Mouse (Mus musculus) T-helper 17 cell (primary cell): ENCODE results near the gene Tspan4.

Experiments
- in situ Hi-C, 2 experiments: fragments of 300-600 bp; cut with MboI, MseI; formaldehyde crosslinking; loops; 1 replicate in 1 of 2; 2 replicates in 1 of 2; pipeline ENCODE4 v1.15.1; 2025; ENCODE audit warnings: high pct_unique_total_duplicates in 2 of 2

Gene Tspan4

DNA sequence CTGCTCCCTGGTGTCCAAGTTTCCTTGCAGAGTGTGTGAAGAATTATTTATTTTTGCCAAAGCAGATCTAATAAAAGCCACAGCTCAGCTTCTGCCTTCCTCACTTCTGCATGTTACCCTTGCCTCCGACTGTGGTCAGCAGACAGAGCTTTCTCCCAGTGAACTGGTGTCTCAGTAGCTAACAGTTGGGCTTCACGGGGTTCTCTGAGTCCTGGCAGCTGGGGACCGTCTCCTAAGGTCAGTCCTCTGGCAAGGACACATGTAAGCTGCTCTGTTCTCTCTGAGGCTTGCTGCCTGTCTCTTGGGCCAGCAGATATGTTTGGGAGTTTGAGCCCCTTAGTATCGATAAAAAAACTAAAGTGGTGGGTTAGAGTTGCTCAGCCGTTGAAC is 15.0 kb upstream of the Tspan4 start:
- in situ Hi-C loops: no loop called here

- in situ Hi-C loops: no loop called here
Observed at GRCm38 (mm10) chr7:141460391-141461113, 14.5 kb upstream of the Tspan4 start, which contains the start of gene Cracr2b. Gene Cracr2b (plus strand): TSS chr7:141461094.

GRCm38 (mm10) chr7:141461521-141462332 is 13.3 kb upstream of the Tspan4 start:
- in situ Hi-C loops: no loop called here

DNA sequence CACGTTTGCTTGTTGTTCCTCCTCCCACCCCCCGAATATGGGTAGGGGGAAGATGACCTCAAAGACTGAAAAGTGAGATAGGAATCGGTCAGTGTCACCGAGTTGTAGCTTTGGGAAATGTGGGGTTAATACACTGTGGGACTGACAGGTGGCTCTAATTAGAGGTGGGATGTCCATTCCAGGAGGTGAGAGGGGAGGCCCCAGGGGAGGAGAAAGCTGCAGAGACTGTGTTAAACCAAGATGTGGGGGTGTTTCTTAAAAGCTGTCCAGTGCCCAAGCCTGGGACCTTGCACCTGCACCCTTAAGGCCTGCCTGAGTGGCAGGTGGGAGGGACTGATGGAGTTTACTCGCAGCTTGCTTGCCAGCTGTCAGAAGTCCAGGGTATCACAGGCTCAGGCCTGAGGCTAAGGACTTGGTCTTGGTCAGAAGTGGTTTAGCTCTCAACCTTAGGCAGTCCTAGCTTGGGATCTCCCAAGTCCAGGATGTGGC is 12.7 kb upstream of the Tspan4 start:
- in situ Hi-C loops: no loop called here

- in situ Hi-C loops: no loop called here
Observed at GRCm38 (mm10) chr7:141463824-141464602, 11.0 kb upstream of the Tspan4 start.

GRCm38 (mm10) chr7:141464603-141465201 is 10.3 kb upstream of the Tspan4 start:
- in situ Hi-C loops: no loop called here

GRCm38 (mm10) chr7:141465388-141466044 is 9.5 kb upstream of the Tspan4 start:
- in situ Hi-C loops: no loop called here

- in situ Hi-C loops: no loop called here
Observed at GRCm38 (mm10) chr7:141466045-141466394, 9.0 kb upstream of the Tspan4 start.

GRCm38 (mm10) chr7:141466607-141467148 is 8.4 kb upstream of the Tspan4 start:
- in situ Hi-C loops: no loop called here

DNA sequence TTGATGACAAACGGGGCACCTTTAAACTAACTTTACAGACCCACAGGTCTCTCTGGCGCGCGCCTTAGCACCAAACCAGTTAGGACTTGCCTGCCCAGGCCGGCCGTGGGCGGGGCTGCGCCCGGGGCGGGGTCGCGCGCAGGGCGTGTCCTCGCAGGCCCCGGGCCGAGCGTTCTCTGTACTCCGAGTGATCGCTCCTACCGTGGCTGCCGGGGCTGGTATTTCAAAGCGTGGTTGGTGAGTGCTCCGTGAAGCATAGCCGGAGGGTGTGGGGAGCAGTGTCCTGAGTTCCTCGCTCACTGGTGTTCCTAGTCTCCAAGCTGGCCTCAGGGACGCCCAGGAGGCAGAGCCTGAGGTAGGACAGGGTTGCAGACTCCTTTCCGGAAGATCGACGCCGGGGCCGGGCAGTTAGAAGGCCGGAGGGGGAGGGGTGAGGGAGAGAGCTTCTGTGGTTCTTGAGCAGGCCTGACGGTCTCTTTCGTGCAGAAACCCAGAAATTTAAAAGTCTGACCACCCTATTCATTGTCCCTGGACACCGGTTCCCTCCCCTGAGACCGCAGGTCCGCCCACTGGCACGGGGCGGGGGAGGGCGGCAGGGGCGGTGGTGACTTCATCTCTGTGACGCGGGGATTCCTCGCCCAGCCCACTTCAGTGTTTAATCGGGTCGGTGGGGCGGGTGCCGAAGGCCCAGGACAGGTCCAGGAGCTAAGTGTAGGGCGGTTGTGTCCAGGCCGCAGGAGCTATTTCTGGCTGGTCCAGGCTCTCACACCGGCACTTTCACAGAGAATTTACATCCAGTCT is 7.6 kb upstream of the Tspan4 start, which contains the start of gene Cd151:
Gene Cd151 (plus strand): TSS at position 163 of the 801 bp plus-strand sequence.
- in situ Hi-C loops: no loop called here

GRCm38 (mm10) chr7:141468164-141468521 is 6.9 kb upstream of the Tspan4 start:
- in situ Hi-C loops: no loop called here

DNA sequence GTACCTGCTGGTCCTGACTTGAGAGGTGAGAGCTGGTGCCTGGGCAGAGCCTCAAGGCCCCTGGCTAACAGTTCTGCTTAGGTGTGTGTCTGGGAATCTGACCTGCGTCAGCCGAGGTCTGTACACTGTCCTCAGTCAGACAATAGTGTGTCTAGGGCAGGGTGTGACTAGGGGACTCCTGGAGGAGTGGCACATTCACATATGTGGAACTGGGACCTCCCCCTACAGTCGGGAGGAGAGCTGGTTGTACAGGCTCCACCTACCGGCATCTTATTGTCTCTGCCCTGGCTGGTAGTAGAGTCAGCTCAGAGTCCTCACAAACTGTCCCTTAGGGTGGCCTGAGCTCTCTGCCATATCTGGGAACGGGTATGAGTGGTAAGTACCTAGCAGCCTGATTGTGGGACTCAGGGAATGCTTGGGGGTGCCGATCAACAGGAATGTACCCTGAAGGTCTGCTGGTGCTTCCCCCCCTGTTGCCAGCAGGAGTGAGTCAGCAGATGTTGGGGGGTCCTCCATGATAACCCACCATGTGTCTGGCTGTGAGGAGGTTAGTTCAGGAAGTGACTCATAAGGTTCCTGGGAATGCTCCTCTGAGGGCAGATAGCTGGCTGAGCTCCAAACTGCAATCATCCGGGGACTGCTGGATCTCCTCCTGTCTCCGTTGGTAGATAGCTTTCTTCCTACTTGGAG is 6.4 kb upstream of the Tspan4 start:
- in situ Hi-C loops: no loop called here

- in situ Hi-C loops: no loop called here
Observed at GRCm38 (mm10) chr7:141469352-141469751, 5.7 kb upstream of the Tspan4 start.

DNA sequence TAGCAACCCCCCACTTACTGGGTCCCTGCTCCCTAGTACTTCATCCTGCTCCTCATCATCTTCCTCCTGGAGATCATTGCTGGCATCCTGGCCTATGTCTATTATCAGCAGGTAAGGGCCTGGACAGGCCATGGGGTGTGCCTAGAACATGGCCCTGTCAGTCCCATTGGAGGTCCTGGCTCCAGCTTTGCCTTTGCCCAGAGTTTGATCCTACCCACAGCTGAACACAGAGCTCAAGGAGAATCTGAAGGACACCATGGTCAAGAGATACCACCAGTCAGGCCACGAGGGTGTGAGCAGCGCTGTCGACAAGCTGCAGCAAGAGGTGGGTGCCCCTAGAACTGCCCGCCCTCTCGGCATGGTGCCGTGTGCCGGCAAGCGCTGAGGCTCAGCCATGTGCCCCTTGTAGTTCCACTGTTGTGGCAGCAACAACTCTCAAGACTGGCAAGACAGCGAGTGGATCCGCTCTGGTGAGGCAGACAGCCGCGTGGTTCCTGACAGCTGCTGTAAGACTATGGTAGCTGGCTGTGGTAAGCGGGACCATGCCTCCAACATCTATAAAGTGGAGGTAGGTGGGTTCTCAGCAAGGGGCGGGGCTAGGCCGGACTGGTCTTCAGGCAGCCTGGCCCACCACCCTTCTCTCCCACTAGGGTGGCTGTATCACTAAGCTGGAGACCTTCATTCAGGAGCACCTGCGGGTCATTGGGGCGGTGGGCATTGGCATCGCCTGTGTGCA is 5.0 kb upstream of the Tspan4 start:
- in situ Hi-C loops: no loop called here

DNA sequence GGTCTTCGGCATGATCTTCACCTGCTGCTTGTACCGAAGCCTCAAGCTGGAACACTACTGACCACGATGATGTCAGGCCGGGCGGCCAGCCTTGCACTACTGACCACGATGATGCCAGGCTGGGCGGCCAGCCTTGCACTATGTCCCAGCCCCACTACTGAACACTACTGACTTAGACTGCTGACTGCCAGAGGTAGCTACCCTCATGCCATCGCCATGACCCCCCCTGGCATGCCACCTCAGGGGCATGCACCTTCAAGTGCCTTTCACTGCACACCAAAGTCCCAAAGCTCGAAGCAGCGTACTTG is 4.4 kb upstream of the Tspan4 start:
- in situ Hi-C loops: no loop called here

GRCm38 (mm10) chr7:141471236-141471635 is 3.8 kb upstream of the Tspan4 start:
- in situ Hi-C loops: no loop called here

DNA sequence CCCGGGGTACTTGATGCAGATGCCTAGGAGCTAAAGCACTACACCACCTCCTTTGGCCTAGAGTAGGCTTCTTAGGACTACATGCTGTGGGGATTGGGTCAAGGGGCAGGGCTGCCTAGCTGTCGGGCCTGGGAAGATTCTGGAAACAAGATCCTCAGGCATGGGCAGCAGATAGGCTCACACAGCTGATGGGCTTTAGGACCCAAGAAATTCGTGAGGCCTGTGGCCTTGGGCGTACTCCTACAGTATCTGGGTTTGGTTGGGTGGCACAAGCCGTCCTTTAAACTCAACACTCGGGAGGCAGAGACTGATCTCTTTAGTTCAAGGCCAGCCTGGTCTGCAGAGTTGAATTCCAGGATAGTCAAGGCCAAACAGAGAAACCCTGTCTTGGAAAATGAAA is 2.8 kb upstream of the Tspan4 start:
- in situ Hi-C loops: no loop called here

DNA sequence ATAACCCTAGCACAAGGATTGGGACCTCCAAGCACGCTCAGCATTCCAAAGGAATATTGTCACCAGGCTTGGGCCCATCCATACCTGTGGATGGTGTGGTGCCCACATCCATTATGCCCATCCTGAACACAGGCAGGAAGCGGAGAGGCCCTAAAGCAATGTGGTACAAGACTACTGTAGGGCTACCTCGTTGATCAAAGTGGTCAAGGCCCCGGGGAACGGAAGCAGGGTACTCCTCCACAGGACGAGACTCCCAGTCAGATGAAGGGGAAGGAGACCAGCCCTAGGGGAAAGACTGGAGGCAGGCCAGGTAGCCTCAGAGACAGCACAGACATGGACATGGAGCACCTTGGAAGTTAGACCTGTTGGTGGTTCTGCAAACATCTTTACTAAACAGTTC is 2.3 kb upstream of the Tspan4 start:
- in situ Hi-C loops: no loop called here

- in situ Hi-C loops: no loop called here
Observed at GRCm38 (mm10) chr7:141474160-141474559, 880 bp upstream of the Tspan4 start.
